ENCODE assay signal across 7 mouse cellular contexts in genomic region chr9:44708429-44708765, GRCm38 (mm10). TPM values are rescaled to one million over a fixed set of nuclear protein-coding genes. Genes with fewer than 3 reads are reported as not detected.
DNase-seq lines count a peak whose midpoint lies in the region; ATAC-seq and TF ChIP-seq lines count a peak whose summit lies in the region.

No protein-coding gene starts in this region.

- no peaks in the 10 kb centered on the region for H3K9me3 ChIP-seq in intestine, embryonic 16.5 days (ENCODE audit: control insufficient read depth, low read length)
- no peaks in the 10 kb centered on the region for H3K9me3 ChIP-seq in liver, postnatal 0 days (ENCODE audit: low read length)
- H3K9me3 ChIP-seq in neural tube, embryonic 14.5 days (ENCODE audit: control insufficient read depth, low read length): no peaks in the 10 kb centered on the region

- TF ChIP-seq EP300 in liver, postnatal 0 days (IDR thresholded peaks at IDR 0.05; ENCODE audit: low read depth): no peak

- H3K27ac ChIP-seq in intestine, embryonic 16.5 days (ENCODE audit: low read length): peak overlapping the region; percentile 25; the same call in 1 of the 2 replicates
- H3K27ac ChIP-seq in liver, postnatal 0 days (ENCODE audit: low read depth): no peak overlapping the region
- H3K27ac ChIP-seq in neural tube, embryonic 14.5 days (ENCODE audit: low read depth, low read length): no peak overlapping the region

- peak; percentile 48 for TF ChIP-seq CTCF in liver, postnatal 0 days (IDR thresholded peaks at IDR 0.05; ENCODE audit: low read depth)

- WGBS in intestine, embryonic 16.5 days: 3% methylated on average over 22 of the region's 24 CpGs
- 14% methylated on average over 24 of the region's 24 CpGs for WGBS in liver, postnatal 0 days (ENCODE audit: insufficient replicate concordance)
- 8% methylated on average over 24 of the region's 24 CpGs for WGBS in neural tube, embryonic 14.5 days

- no peaks in the 10 kb centered on the region for H3K27me3 ChIP-seq in intestine, embryonic 16.5 days (replicated peaks; ENCODE audit: control insufficient read depth, insufficient read depth, low read length)
- no peaks in the 10 kb centered on the region for H3K27me3 ChIP-seq in liver, postnatal 0 days (ENCODE audit: insufficient read depth, low read length)
- H3K27me3 ChIP-seq in neural tube, embryonic 14.5 days (ENCODE audit: control insufficient read depth, insufficient read depth, low read length): no peaks in the 10 kb centered on the region

- ATAC-seq in intestine, embryonic 16.5 days: peak; percentile 85
- peak; percentile 91 for ATAC-seq in liver, postnatal 0 days
- peak; percentile 41; the same call in 1 of the 2 replicates for ATAC-seq in neural tube, embryonic 14.5 days (ENCODE audit: low read depth)

- DNase-seq in ZHBTc4 (ENCODE audit: low read depth, low spot score): peak; percentile 48
- DNase-seq in embryo, embryonic 11.5 days (ENCODE audit: low read depth, low spot score): peak; percentile 61
- peak; percentile 98 for DNase-seq in heart, adult 11 months
- DNase-seq in liver, postnatal 0 days: peak; percentile 83
- DNase-seq in urinary bladder, adult 18-20 months (ENCODE audit: low spot score in 2 of 2): peak; percentile 77 to 78

- peak overlapping the region; percentile 65 for H3K9ac ChIP-seq in intestine, embryonic 16.5 days (ENCODE audit: low read depth, low read length)
- peak overlapping the region; percentile 52 for H3K9ac ChIP-seq in liver, postnatal 0 days (replicated peaks)
- 0 out of 2 replicates have a peak overlapping the region, but pooled peaks have one; percentile 5 for H3K9ac ChIP-seq in neural tube, embryonic 14.5 days (replicated peaks; ENCODE audit: low read depth, low read length)

- H3K4me1 ChIP-seq in intestine, embryonic 16.5 days (ENCODE audit: control insufficient read depth, insufficient read depth, low read length): peaks cover 21% of the 10 kb centered on the region
- peaks cover 10% of the 10 kb centered on the region for H3K4me1 ChIP-seq in liver, postnatal 0 days (ENCODE audit: insufficient read depth)
- peaks cover 13% of the 10 kb centered on the region for H3K4me1 ChIP-seq in neural tube, embryonic 14.5 days (ENCODE audit: control insufficient read depth, insufficient read depth, low read length)

- 0 out of 2 replicates have a peak, but pooled peaks cover 3% of the 10 kb centered on the region for H3K36me3 ChIP-seq in intestine, embryonic 16.5 days (ENCODE audit: control insufficient read depth, insufficient read depth, low read length)
- H3K36me3 ChIP-seq in liver, postnatal 0 days (replicated peaks; ENCODE audit: insufficient read depth, low read length): 0 out of 2 replicates have a peak, but pooled peaks cover 3% of the 10 kb centered on the region
- peaks cover 48% of the 10 kb centered on the region for H3K36me3 ChIP-seq in neural tube, embryonic 14.5 days (ENCODE audit: control insufficient read depth, insufficient read depth, low read length)

- peak overlapping the region; percentile 52 for H3K4me3 ChIP-seq in intestine, embryonic 16.5 days (ENCODE audit: low read length)
- peak overlapping the region; percentile 42 for H3K4me3 ChIP-seq in liver, postnatal 0 days (ENCODE audit: low read depth, low read length)
- peak overlapping the region; percentile 13; the same call in 1 of the 2 replicates for H3K4me3 ChIP-seq in neural tube, embryonic 14.5 days (ENCODE audit: low read depth, low read length)

- peak overlapping the region; percentile 77 for H3K4me2 ChIP-seq in intestine, embryonic 16.5 days (ENCODE audit: low read depth, low read length)
- H3K4me2 ChIP-seq in liver, postnatal 0 days (ENCODE audit: low read depth, low read length): peak overlapping the region; percentile 76
- peak overlapping the region; percentile 39 for H3K4me2 ChIP-seq in neural tube, embryonic 14.5 days (ENCODE audit: low read depth, low read length)

RNA-seq across cellular contexts. Expression of gene Phldb1, which starts 26.6 kb away (rescaled TPM):
- polyA plus RNA-seq in intestine, embryonic 16.5 days (2015; fragmentation: Nextera tagmentation; extraction: Ambion mirVana): 12.9 and 14.4 TPM in 2 replicates
- 1.5 and 2.2 TPM in 2 replicates for polyA plus RNA-seq in liver, postnatal 0 days (2015; fragmentation: Nextera tagmentation; extraction: Ambion mirVana)
- 38.8 and 45.5 TPM in 2 replicates for polyA plus RNA-seq in neural tube, embryonic 14.5 days (2014; fragmentation: Nextera tagmentation; extraction: Ambion mirVana)

RNA-seq across cellular contexts. Expression of gene Treh, which starts 35.4 kb away (rescaled TPM):
- polyA plus RNA-seq in intestine, embryonic 16.5 days (2015; fragmentation: Nextera tagmentation; extraction: Ambion mirVana): 0.09 and 0.16 TPM in 2 replicates
- polyA plus RNA-seq in liver, postnatal 0 days (2015; fragmentation: Nextera tagmentation; extraction: Ambion mirVana): 0.94 and 1.4 TPM in 2 replicates
- not detected in 2 replicates for polyA plus RNA-seq in neural tube, embryonic 14.5 days (2014; fragmentation: Nextera tagmentation; extraction: Ambion mirVana)

RNA-seq across cellular contexts. Expression of gene Arcn1, which starts 59.2 kb away (rescaled TPM):
- polyA plus RNA-seq in intestine, embryonic 16.5 days (2015; fragmentation: Nextera tagmentation; extraction: Ambion mirVana): 187 and 196 TPM in 2 replicates
- 53.5 and 58.4 TPM in 2 replicates for polyA plus RNA-seq in liver, postnatal 0 days (2015; fragmentation: Nextera tagmentation; extraction: Ambion mirVana)
- polyA plus RNA-seq in neural tube, embryonic 14.5 days (2014; fragmentation: Nextera tagmentation; extraction: Ambion mirVana): 153 and 177 TPM in 2 replicates

RNA-seq across cellular contexts. Expression of gene Ift46, which starts 59.3 kb away (rescaled TPM):
- 68.1 and 71.4 TPM in 2 replicates for polyA plus RNA-seq in intestine, embryonic 16.5 days (2015; fragmentation: Nextera tagmentation; extraction: Ambion mirVana)
- 23.6 and 24.5 TPM in 2 replicates for polyA plus RNA-seq in liver, postnatal 0 days (2015; fragmentation: Nextera tagmentation; extraction: Ambion mirVana)
- 160 and 170 TPM in 2 replicates for polyA plus RNA-seq in neural tube, embryonic 14.5 days (2014; fragmentation: Nextera tagmentation; extraction: Ambion mirVana)

Comparison
In these comparisons a context has a peak if more than half of its experiments do, and no peak if none do; other contexts are left out.
1. DNase-seq: peak in every context shown above with its lines; median percentile 98 in heart, adult 11 months; 83 in liver, postnatal 0 days; 78 in urinary bladder, adult 18-20 months; 61 in embryo, embryonic 11.5 days; 48 in ZHBTc4.
2. ATAC-seq: peak in every context shown above with its lines; median percentile 91 in liver, postnatal 0 days; 85 in intestine, embryonic 16.5 days; 41 in neural tube, embryonic 14.5 days.
3. H3K9ac ChIP-seq: peak in every context shown above with its lines; median percentile 65 in intestine, embryonic 16.5 days; 52 in liver, postnatal 0 days; 5 in neural tube, embryonic 14.5 days.